Mouse (Mus musculus) brown adipose tissue, adult 24 weeks (tissue): ENCODE measurements around the gene Smpdl3b. TPM values are rescaled to one million over a fixed set of nuclear protein-coding genes. Genes with fewer than 3 reads are reported as not detected.
"Not testable (repeated sequence)": the region's sequence is repeated elsewhere in the genome, so short reads cannot be mapped to it uniquely, and the experiment has no call there.

Experiments
- H3K27ac ChIP-seq: fragments of 200-500 bp; replicated peaks from 2 replicates; pipeline ENCODE4 v1.5.1; 2012; ENCODE audit warnings: low read depth, mild to moderate bottlenecking, low read length
- H3K4me1 ChIP-seq: fragments of 200-500 bp; 2 replicates; pipeline ENCODE4 v1.6.1; 2012; ENCODE audit warnings: low read length, mixed read lengths; ENCODE audit not compliant: control insufficient read depth, insufficient read depth, insufficient read length
- H3K4me3 ChIP-seq: fragments of 200-500 bp; 2 replicates; pipeline ENCODE4 v1.5.1; 2012; ENCODE audit warnings: low read depth, mild to moderate bottlenecking, low read length, moderate library complexity; ENCODE audit not compliant: insufficient read depth
- polyA plus RNA-seq: library from polyadenylated mRNA; stranded (reverse); fragments of >200 nt; gene quantifications from 2 replicates; pipeline ENCODE4 v1.2.4, GENCODE M21; 2012; ENCODE audit not compliant: missing spikeins, insufficient read depth, insufficient read length

Gene Smpdl3b
- 0.92 TPM in 1 of 2 replicates, not detected in the other for polyA plus RNA-seq

DNA sequence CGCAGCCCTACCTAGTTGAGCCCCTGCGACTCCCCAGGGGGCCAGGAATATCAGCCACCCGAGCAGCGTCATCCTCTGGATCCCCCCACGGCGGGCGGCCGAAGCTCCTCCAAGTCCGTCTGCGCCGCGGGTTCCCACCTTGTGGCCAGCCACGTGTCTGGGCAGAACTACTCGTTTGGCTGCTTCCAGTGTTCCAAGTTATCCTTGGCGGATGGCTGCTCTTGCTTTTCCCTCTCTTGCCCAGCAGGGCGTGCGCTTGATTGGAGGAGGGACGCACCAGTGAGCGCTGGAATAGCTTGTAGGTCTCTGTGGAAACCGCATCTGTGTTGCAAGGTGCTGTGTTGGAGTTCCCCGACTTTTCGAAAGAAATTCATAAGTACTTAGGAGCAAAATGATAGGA is at the start of gene Smpdl3b:
Gene Smpdl3b (minus strand): TSS at position 279 of the 400 bp plus-strand sequence.
- Histone ChIP-seq H3K27ac (peak within 1 kb of the TSS; percentile 49; the same call in 1 of the 2 replicates), H3K4me1 (no peaks in the 10 kb centered on the region; the same call in 1 of the 2 replicates), H3K4me3 (peak within 1 kb of the TSS; percentile 56)

DNA sequence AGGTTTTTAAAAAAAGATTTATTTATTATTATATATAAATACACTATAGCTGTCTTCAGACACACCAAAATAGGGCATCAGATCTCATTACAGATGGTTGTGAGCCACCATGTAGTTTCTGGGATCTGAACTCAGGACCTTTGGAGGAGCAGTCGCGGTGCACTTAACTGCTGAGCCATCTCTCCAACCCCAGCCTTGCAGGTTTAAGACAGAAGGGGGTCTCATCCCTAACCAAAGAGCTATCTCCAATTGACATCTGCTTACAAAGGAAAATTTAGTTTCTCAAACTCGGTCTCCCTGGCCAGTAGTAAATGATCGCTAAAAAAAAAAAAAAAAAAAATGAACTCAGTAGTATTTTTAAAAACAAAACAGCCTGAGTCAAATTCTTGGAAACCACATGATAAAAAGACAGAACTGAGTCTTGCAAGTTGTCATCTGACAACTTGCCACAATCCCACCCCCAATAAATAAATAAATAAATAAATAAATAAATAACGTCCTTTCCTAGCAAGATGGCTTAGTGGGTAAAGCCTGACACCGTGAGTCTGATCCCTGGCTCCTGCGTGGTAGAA is 49.7 kb upstream of the Smpdl3b start:
- Histone ChIP-seq H3K4me1 (peaks cover 19% of the 10 kb centered on the region), H3K27ac (0 out of 2 replicates have a peak overlapping the region, but pooled peaks have one; percentile 12), H3K4me3 (no peak overlapping the region)

DNA sequence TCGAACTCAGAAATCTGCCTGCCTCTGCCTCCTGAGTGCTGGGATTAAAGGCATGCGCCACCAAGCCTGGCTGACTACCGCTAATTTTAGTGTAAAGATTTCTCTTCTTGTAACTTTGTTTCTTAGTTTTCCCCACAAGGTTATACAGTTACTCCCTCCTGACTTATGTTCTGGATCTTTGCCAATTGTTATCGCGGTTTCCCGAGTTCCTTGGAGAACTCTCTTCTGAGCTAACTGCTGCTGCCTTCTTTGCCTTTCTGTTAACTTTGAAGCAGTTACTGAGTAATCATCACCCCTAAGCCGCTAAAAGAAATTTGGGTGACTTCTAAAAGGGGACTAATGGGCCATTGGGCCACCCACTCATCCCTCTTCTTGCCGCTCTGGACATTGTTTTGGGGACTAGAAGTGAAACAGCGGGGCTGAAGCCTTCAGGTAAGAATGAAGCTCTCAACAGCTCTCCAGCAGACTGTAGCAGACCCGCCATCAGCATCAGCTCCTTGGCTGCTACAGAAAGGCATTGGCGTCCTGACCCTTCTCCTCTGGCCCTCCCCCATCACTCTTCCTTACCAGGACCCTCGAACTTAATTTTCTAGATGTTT is 48.6 kb upstream of the Smpdl3b start:
- Histone ChIP-seq H3K4me3 (no peak overlapping the region), H3K4me1 (peaks cover 19% of the 10 kb centered on the region), H3K27ac (no peak overlapping the region; the same call in 1 of the 2 replicates)

GRCm38 (mm10) chr4:132805146-132805545 is 48.1 kb upstream of the Smpdl3b start:
- H3K27ac ChIP-seq = peak overlapping the region; percentile 54; the same call in 1 of the 2 replicates
- H3K4me3 ChIP-seq = no peak overlapping the region
- peaks cover 19% of the 10 kb centered on the region for H3K4me1 ChIP-seq

DNA sequence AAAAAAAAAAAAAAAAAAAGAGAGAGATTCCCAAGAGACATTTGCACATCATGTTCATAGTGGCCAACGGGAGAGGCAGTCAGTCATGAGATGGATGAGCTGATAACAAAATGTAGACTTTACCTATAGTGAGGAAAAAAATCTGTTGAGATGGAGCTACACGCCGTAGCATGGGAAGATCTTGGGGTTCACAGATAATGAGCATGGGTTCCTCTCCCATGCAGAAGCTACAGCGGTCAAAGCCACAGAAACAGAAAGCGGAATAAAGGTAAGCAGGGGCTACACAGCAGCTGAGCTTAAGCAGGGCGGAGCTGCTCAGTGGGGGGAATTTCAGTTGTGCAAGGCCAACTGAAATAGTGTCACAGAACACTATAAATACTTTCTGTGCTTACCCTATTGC is 47.3 kb upstream of the Smpdl3b start:
- no peak overlapping the region for H3K4me3 ChIP-seq
- peak overlapping the region; percentile 26; the same call in 1 of the 2 replicates for H3K27ac ChIP-seq
- peaks cover 19% of the 10 kb centered on the region for H3K4me1 ChIP-seq

DNA sequence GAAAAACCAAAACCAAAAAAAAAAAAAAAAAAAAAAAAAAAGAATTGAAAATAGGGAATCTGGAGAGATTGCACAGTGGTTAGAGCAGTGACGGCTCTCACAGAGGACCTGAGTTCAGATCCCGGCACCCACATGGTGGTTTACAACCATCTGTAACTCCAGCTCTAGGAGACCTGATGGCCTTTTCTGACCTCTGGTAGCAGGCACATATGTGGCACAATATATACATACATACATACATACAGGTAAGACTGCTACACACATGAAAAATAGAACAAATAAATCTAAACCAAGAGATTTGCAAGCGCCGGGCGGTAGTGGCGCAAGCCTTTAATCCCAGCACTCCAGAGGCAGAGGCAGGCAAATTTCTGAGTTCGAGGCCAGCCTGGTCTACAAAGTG is 46.8 kb upstream of the Smpdl3b start:
- peaks cover 19% of the 10 kb centered on the region for H3K4me1 ChIP-seq
- H3K4me3 ChIP-seq = no peak overlapping the region
- H3K27ac ChIP-seq = no peak overlapping the region

DNA sequence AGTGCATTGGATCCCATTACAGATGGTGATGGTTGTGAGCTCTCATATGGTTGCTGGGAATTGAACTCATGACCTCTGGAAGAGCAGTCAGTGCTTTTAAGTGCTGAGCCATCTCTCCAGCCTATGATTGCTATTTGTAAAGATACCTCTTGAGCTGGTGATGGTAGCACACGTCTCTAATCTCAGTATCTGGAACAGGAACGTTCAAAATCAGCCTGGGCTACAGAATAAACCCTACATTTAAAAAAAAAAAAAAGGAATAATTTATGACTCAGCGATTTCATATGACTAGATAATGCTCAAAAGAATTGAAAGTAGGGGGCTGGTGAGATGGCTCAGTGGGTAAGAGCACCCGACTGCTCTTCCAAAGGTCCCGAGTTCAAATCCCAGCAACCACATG is 46.2 kb upstream of the Smpdl3b start:
- peak overlapping the region; percentile 97 for H3K27ac ChIP-seq
- H3K4me1 ChIP-seq = peaks cover 13% of the 10 kb centered on the region
- H3K4me3 ChIP-seq = no peak overlapping the region

DNA sequence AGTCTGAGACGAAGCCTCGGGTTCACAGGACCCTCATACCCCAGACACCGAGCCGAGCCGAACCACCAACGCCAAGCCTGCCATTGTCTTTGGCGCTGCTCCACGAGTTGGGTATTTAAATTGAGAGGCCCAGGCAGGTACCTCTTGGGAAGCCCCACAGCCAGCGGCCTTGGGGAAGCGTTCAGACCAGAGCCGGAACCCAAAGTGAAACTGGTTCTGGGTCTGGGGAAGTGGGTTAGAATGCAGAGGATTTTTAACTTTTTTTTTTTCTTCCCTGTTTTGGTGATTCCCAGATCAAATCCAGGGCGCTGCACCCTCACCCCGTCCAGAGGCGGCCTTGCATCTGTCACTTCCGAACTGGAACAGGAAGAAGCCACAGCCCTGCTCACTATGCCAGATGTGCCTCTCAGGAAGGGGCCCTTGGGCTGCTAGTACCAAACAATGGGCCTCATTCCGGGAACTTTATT is 45.2 kb upstream of the Smpdl3b start:
- Histone ChIP-seq H3K4me3 (peak overlapping the region; percentile 37), H3K27ac (peak overlapping the region; percentile 96), H3K4me1 (peaks cover 13% of the 10 kb centered on the region; the same call in 1 of the 2 replicates)

- peak overlapping the region; percentile 96 for H3K27ac ChIP-seq
- H3K4me3 ChIP-seq = peak overlapping the region; percentile 37
- peaks cover 13% of the 10 kb centered on the region; the same call in 1 of the 2 replicates for H3K4me1 ChIP-seq
Measured at GRCm38 (mm10) chr4:132801176-132802077, 44.4 kb upstream of the Smpdl3b start.

DNA sequence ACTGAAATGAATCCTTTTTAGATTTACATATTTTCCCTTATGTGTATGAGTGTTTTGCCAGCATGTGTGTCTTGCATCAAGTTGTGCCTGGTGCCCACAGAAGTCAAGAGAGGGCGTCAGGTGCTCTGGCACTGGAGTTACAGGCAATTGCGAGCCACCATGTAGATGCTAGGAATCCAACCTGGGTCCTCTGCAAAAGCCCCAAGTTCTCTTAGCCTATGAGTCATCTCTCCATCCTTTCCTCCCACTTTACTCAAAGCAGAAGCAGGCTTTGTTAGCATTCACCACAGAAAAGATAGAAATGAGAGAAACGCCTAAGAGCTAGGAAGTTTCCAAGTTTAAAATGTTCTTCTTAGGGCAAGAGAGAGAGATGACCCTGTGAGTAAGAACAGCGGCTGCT is 42.8 kb upstream of the Smpdl3b start:
- no peak overlapping the region for H3K4me3 ChIP-seq
- H3K4me1 ChIP-seq = peaks cover 13% of the 10 kb centered on the region; the same call in 1 of the 2 replicates
- no peak overlapping the region for H3K27ac ChIP-seq

- H3K27ac ChIP-seq, H3K4me3 ChIP-seq: not testable (repeated sequence)
Measured at GRCm38 (mm10) chr4:132798666-132799065, 41.6 kb upstream of the Smpdl3b start.

GRCm38 (mm10) chr4:132798028-132798427 is 41.0 kb upstream of the Smpdl3b start:
- H3K4me1 ChIP-seq = peaks cover 11% of the 10 kb centered on the region; the same call in 1 of the 2 replicates
- peak overlapping the region; percentile 76 for H3K27ac ChIP-seq
- no peak overlapping the region for H3K4me3 ChIP-seq

More at GRCm38 (mm10) chr4:132798666-132799065, 41.6 kb upstream of the Smpdl3b start:
- peaks cover 12% of the 10 kb centered on the region; the same call in 1 of the 2 replicates for H3K4me1 ChIP-seq

GRCm38 (mm10) chr4:132797461-132797860 is 40.4 kb upstream of the Smpdl3b start:
- Histone ChIP-seq H3K27ac (peak overlapping the region; percentile 45), H3K4me3 (no peak overlapping the region), H3K4me1 (peaks cover 7% of the 10 kb centered on the region; the same call in 1 of the 2 replicates)

DNA sequence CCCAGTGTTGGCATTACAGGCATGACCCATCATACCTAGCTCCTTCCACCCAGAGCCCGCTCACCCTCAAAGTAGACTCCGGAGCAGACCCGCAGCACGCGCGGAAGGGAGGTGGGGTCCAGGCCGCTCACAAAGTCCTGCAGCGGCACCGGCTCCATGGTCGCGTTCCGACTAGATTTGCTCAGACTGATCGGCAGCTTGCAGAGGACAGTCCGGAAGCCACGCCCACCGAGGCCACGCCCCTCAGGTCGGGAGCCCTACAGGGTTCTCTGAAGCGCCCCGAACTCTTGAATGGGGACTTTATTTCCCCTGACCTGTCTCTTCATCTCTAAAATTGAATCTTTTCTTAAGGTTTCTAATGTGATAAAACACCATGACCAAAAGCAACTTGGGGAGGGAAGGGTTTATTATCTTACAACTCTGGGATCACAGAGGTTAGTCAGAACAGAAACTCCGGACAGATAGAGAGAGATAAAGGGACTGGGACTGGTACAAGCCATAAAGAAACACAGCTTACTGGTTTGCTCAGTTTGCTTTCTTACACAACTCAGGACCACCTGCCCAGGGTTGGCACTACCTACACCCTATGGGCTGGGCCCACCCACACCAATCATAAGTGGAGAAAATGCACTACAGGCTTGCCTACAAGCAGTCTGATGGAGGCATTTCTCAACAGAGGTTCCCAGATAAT is 39.3 kb upstream of the Smpdl3b start, which contains the start of gene Themis2:
Gene Themis2 (minus strand): TSS at position 192 of the 691 bp plus-strand sequence.
- Histone ChIP-seq H3K27ac (peak within 1 kb of the TSS; percentile 64), H3K4me1 (peaks cover 7% of the 10 kb centered on the region; the same call in 1 of the 2 replicates)

More for the DNA sequence above, 39.3 kb upstream of the Smpdl3b start, which contains the start of gene Themis2:
- H3K4me3 ChIP-seq = peak within 1 kb of the TSS; percentile 69
